Mouse (Mus musculus) spleen, postnatal 36 days (tissue): ENCODE data around the gene Cbx5.
A peak's percentile ranks its signal among the peaks of the same experiment; 100 is the strongest.

Experiments
- DNase-seq, 2 experiments: peaks; one replicate each; pipeline ENCODE4 v3.0.0; 2022; ENCODE audit warnings: low spot score in 2 of 2, mixed read lengths in 1 of 2

Cbx5 gene

DNA sequence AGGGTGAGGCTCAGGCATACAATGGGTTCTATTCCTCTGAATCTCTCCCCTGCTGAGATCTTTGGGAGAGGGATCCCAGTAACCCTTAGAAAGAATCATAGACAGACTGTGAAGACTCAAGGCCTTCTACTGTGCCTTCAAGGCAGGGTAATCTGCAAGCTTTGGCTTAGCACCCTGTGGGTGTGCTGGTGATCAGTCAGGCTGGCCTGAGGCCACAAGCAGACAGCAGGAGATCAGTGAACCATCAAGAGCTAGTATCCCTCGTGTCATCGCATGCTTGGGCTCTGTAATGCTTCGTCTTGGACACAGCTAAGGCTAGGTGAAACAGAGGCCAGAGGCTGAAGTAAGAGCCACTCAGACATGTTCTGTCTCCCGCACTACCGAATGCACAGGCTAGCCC is 66.4 kb downstream of the Cbx5 start:
- no peak for DNase-seq

DNA sequence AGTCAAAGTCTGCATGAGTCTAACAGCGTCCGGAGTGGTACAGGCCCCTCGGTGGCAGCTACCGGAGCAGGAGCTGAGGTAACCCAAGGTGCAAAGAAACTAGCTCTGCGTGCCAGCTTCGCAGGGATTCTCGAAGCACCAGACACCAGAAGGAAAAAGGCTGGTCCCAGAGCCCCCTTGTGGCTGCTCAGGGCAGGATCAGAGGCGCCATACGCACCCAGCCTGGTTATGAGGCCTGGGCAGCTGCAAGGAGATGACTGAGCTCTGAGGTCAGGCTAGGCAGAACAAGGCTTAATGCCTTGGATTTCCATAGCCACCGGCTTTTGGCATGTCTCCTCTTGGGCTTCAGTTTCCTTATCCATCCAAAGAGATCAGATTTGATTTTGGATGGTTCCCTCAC is 67.1 kb downstream of the Cbx5 start:
- DNase-seq = peak; percentile 22 to 38

DNA sequence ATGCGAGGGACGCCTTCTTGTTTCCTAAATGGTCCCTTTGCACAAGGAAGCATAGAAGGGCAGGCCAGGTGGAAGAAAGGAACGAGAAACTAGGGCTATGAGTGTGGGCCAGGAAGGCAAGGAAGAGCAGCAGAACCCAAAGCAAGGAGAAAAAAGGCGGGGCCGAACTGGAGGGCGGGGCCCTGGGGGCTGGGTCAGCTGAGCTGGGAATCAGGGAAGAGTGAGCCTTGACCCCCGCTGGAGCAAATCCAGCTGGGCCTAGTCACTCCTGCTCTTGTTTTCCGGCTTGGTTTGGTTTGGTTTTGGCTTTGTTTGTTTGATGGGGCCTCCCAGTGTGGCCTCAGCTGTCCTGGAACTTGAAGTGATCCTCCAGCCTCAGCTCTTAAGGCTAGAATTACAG is 68.3 kb downstream of the Cbx5 start:
- no peak for DNase-seq

DNA sequence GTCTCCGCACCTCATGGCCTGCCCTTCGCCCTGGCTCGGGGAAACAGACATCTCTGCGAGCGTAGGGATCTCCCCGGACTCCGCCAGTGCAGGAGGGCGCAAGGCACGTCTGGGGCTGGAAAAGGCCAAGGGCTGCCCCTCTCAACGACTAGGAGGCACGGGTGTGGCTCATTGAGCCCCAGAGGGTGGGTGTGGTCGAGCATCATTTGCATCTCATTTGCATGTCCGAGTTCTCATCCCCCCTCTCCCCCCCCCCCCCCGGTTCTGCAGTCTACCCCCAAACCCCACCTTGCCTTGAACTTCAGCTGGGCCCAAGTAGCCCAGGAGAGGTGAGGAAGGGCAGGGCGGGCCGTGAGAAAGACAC is 69.3 kb downstream of the Cbx5 start:
- peak in 1 of 2 experiments; percentile 21 for DNase-seq

DNA sequence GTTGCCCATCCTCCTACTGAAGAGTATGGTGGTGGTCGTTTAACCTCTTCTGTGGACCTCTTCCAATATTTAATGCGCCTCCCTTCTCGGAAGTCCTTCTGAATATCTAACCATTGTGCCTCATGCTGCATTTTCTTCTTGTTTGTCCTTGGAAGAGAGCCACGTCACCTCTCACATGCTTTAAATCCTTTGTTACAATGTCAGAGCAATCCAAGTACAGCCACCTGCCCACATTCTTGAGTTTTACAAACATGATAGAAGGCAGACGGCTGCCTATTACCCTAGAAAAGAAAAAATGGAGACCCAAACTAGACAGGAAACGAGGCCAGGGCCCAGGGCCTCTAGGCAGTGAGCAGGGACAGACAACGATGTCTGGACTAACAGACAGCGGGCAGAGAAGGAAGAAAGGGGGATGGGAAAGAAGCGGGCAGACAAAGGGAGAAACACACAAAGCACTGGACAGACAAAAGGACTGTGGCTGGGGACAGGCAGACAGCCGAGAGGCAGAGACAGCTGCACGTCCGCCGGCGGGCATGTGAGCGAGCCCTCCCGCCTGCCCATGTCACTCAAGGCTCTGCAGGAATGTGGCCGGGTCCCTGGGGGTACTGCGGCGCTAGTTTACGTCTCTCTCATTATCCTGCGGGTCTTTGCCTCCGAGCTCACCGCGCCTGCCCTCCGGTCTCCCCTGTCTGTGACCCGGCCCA is 69.9 kb downstream of the Cbx5 start:
- DNase-seq = no peak

DNA sequence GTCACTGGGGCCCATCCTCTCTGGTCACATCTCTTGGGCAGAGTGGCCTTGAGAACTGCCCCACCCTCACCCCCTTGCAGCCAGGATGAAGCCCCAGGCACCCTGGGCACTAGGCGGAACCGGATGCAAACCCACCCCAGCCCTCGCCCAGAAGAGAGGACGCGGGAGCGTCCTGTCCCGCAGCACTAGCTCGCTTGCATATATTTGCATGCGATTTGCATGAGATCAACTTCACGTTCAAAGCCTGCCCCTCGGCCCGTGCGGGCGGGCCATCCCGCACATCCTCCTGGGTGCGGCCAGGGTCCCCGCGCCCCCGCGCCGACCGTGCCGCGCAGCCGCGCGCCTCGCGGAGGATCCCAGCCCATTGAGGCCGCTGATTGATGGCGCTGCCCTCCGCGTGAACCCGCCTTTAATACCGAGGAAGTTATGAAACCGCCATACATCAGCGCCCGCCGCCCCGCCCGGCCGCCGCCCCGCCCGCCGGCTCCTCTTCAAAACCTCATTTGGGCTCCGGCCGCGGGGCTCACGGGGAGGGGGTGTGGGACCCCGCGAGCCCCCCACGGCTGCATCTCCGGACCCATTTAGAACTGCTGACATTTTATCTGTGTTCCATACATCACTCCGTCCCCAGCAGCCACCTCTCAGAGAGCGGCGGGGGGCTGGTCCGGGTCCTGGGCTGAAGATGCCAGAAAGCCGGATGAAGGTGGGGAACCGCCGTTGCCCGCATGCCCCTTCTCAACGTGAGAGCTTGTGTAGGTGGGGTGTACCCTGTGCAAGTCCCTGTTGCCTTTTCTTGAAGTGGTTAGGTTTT is 70.6 kb downstream of the Cbx5 start:
- peak; percentile 51 to 55 for DNase-seq

DNA sequence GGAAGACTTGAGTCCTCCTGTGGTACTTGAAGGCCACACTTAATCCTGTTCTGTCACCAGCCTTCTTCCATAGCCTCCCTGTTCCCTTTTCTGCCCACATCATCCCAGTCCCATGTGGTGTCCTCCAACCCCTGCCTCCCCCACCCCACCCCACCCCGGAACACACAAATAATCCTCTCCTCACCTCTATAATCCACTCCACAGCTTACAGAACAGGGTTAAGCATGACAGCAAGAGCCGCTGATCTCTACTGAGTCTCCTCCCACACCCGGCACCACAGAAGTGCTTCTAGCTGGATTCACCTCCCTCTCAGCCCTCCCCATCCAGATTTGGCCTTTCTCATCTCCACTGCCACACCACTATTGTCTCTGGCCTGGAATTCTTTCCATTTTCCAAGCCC is 71.8 kb downstream of the Cbx5 start:
- no peak for DNase-seq

DNA sequence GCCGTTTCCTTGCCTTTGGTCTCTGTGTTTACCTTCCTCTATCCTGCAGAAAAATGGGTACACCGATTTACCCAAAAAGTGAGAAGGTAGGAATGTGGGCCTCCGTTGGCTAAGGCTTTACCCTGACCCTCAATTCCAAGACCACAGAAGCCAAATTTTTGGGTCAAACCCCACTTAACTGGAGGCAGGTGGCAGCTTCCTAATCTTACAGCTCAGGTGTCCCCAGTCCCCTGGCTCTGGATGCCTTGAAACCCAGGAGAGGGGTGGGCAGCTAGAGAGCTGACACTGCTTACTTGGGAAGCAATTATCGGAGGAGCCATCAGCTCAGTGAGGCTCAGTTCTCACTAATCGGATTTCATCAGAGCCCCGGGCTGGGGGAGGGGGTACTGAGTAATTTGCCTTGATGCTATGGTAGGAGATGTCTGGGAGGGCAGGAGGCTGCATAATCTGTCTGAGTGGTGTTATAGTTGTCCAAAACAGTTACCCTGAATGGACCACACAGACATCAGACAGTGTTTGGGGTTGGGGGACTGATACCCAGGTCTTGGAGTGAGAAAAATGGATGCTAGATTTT is 72.5 kb downstream of the Cbx5 start, which contains the start of gene Smug1:
Gene Smug1, minus strand, starts transcription at position 51 of the 574 bp plus-strand sequence.
- DNase-seq = no peak

DNA sequence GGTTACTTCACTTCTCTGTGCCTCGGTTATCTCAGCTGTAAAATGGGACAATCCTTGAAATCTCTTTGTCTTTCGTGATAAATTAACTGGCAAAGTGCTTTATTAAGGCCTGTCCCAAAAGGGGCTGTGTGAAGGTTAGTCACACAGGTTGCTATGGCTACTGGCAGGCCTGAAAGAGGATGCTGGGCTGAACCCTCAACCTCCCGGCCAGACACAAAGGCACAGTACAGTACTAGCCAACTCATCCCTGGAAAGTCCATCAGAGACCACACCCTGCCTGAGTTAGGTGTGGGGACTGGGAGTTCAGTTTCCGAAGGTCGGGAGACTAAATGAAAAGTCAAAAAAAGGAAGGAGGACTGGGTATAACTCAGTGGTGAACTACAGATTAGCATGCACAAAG is 73.7 kb downstream of the Cbx5 start:
- DNase-seq = no peak

DNA sequence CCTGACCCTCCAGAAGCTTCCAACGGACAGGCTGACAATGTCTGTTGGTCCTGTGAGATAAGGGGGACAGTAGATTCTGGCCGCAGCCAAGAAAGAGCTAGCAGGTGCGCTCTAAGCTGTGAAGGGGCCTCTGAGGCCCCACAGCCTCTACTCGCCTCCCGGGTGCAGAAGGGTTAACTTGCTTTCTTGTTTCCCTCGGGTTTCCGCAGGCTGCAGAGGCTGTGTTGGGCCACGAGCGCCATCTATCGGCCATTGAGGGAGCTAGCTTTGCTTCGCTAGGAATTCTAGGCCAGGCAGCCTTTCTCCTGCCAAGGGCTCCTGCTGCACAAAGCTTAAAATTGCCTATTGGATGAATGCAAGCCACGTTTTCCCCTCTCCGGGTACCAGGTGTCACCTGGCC is 74.2 kb downstream of the Cbx5 start:
- peak; percentile 74 to 80 for DNase-seq

DNA sequence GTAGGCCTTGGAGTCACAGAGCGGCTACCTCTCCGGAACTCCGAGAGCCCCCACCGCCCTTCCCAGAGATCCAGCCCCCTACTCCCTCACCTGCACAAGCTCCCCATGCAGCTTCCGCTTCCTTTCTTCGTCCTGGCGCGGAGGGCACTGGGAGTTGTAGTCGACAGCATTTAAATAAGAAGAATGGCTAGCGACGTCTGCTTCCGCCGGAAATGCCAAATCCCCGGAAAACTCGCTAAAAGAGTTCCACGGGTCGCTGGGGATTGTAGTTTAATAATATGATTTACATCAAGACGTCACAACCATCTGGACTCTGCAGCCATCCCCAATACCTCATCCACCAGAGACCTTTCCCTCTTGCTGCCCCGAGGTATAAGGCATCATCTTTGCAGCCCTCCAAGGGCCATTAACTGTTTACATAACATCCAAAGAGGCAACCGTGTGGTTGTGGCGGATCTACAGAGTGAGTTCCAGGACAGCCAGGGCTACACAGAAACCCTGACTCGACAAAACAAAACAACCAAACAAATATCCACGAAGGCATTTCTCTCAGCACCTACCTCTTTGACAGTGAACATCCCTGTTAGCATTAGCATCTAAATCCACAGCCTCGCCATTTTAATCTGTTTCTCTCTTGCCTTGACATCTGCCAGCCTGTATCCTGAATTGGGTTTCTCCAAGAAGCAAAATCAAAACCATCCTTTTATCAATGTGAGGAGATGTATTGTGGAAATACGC is 76.3 kb downstream of the Cbx5 start:
- DNase-seq = peak; percentile 89 to 91

DNA sequence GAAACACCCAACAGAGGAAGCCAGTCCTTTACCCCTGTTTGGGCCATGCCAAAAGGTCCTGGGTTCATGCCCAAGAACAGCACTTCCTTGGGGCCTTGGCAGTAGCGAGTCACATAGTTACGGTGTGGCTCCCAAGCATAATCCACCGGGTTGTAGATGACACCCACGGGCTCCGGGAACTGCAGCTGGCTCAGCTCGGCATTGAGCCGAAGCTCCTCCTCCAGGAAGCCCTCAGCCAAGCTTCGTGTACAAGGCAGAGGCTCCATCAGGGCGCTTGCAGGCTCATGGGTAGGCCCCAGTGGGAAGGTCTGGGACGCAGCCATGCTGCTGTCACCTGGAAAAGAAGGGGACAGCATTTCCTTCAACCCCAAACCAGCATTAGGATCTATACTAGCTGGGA is 82.0 kb downstream of the Cbx5 start:
- DNase-seq = no peak

DNA sequence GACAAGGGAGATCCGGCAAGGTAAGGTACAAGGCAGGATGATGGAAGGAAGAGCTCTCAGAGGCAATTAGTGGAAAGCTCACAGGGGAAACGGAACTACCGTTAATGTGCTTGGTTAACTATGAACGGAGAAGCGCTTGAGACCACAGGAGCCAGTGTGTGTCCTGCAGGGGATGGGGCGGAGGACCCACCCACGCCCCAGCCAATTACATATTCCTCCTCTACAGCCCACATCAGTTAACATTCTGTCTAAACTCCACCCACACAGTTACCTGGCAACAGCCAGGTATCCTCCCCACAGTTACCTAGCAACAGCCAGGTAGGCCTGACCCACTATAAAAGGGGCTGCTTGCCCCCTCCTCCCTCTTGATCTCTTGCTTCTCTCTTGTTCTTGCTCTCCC is 82.7 kb downstream of the Cbx5 start:
- DNase-seq = no peak

DNA sequence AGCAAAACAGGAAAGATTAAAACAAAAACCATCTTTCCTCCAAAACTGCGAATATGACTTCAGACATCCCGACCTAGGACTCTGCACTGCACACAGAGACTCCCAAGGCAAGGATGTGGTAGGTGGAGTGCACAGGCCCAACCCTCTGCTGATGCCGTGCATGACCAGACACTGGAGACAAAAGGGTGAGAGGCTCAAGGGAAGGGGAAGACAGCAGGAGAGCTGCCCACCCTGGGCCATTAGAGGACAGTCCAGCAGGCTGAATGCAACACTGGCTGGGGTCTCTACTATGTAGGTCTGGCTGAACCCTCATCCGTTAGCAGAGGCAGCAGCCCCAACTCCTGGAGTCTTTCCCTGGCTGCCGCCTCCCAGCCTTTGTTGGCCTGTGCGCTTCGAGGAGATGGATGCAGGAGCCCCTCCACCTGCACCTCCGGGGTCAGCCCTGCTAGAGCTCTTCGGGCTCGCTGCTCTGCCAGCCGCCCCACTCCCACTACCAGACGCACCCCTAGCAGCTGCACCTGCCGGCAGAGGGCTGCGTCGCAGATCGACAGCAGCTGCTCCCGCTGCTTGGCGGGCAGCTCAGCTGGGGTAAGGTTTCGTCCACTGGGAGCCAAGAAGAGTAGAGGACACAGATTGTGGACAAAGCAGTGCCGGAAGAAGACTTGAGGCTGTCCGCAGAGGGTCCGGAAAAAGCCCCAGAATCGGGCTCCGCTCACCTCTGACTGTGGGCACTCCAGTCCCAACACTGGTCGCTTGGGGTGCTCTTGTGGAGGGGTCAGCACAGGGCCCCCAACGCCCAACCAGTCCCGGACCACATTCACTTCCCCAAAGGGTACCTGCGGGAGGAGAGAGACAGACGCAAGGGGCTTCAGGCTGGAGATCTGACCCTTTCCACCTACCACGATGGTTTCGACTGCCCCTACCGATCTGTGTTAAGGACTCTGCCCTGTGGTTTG is 84.0 kb downstream of the Cbx5 start:
- no peak for DNase-seq

DNA sequence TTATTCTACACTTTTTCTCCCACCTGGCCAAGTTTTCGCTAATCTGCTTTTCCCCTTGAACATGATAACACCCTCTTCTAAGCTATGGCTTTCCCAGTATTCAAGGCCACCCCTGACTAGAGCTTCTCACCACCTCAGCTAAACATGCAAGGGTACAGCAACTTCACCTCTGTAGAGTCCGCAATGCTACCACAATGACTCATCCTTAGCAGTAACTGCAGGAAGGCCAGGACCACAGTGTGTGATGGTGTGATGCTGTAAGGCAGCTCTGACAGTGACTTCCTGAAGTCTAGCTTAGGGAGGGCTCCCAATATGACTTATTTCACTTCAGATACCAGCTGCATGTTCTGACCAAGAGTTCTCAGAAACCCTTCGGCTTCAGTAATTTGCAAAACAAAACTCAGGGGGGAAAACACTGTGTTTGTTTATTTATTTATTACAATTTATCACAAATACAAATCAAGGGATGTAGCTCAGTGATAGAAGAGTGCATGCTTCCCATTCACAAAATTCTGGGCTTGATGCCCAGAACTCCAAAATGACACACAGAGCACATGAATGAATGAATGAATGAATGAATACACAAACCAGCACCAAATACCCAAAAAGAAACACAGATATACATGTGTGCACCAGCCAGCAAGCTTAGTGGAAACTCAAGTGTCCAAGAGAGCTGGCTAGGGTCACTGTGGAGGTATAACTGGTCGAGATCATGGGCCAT is 86.6 kb downstream of the Cbx5 start:
- DNase-seq = no peak

DNA sequence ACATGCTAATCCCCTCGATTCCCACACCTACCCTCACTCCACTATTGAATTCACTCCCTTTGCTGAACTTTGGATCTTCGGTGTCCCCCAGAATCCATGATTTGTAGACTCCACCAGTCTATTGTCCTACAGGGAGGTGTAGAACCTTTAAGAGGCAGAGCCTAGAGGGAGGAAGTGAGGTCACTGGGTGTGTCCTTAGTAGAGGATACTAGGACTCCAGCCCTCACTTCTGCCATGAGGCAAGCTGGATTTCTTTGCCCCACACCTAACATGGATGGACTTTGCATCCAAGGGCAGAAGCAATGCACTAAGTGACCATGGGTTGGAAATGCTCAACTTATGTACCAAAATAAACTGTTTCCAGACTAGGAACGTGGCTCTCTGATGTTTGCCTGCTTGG is 87.2 kb downstream of the Cbx5 start:
- DNase-seq = no peak

DNA sequence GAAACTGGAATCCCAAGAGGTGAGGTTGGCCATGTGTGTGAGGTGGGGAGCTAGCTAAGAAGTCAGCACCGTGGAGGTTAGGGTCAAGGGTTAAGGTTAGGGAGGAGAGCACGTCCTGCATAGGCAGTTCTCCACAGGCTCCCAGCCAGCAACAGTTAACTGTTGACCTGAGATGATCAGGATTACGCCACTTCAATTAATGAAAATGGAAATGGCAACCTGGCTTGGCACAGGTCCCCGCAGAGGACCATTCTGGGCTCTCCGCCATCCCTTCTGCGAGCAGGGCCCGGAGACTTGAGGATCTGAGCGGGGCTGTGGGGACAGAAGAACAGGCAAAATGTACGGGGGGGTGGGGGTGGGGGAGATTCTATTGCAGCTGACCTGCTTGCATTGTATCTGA is 91.8 kb downstream of the Cbx5 start:
- no peak for DNase-seq

DNA sequence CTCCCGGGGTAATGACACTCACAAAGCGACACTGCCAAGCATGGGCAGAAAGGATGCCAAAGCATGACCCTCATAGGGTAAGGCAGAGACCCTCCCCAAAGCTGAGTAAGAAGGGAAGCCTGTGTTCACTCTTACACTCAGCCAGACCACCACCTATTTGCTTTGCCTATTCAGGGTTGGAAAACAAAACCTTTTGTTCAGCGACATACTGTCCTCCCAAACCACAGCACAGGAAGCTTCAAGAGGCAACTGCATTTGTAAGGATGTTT is 92.3 kb downstream of the Cbx5 start:
- DNase-seq = no peak

DNA sequence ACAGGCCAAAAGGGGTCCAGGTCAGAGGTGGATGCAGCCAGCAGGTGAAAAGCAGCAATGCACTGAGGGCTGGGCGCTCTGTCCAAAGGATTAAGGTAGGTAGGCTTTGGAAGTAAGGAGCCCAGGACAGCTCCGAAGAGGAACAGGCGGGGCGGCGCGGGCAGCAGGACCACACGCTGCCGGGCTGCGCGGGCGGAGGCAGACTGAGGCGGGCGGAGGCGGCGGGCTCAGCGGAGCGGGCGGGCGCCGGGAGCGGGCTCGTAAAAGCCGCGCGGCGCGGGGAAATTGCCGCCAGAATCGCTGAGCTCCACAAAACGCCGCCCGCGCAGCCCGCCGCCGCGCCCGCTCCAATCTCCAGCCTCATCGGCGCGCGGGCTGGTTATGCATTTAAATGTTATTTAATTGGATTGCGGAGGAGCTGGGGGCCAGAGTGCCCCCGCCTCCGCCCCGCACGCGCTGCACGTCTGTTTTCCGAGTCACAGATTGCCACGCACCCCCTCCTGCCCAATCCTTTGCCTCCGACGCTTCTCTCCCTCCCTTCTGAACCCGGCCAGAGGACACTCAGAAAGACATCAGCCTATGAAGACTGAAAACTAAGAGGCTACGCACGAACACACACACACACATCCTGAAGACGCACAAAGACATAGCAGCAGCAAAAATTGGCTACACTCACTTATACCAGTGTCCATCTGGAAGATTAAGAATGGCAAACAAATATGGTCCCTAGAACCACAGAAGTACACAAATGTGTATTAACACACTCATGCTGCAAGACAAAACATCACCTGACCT is 92.8 kb downstream of the Cbx5 start:
- no peak for DNase-seq
